Mouse (Mus musculus): ENCODE data around the gene Wdr62. TPM values are rescaled to one million over a fixed set of nuclear protein-coding genes. Genes with fewer than 3 reads are reported as not detected.

The Wdr62 gene
- polyA plus RNA-seq, 1 experiment from 2014 or later = 9.7 TPM

DNA sequence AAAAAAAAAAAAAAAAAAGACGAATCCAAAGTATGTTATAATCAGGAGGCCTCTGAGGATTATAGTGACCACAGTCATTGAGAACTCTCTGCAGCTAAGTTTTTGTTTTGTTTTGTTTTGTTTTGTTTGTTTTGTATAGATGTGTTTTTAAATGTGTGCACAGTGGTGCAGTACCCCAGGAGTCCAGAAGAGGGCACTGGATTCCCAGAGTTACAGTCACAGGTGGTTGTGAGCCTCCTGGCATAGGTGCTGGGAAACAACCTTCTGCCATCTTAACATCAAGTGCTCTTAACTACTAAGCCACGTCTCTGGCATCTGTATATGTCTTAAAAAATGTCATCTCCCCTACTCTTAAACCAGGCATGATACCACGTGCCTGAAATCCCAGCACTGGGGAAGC is 20.7 kb upstream of the Wdr62 start:
- H3K27me3 ChIP-seq = no peaks in the 10 kb centered on the region
- H3K27ac ChIP-seq = no peak overlapping the region
- no peaks in the 10 kb centered on the region for H3K4me1 ChIP-seq (replicated peaks)
- H3K4me3 ChIP-seq (replicated peaks) = no peak overlapping the region
- no peaks in the 10 kb centered on the region for H3K9me3 ChIP-seq
- H3K36me3 ChIP-seq = peaks cover 89% of the 10 kb centered on the region
- no peak for ATAC-seq (ENCODE audit: insufficient number of reproducible peaks, insufficient read depth, low FRiP score, low TSS enrichment, low read depth)
- 47% methylated on average over 3 of the region's 3 CpGs for WGBS
- no peak overlapping the region for H3K9ac ChIP-seq (replicated peaks)
- no peak overlapping the region for H3K4me2 ChIP-seq

GRCm38 (mm10) chr7:30297266-30297665 is 17.0 kb upstream of the Wdr62 start:
- H3K27me3 ChIP-seq = no peaks in the 10 kb centered on the region
- no peak overlapping the region for H3K4me2 ChIP-seq
- H3K27ac ChIP-seq = no peak overlapping the region
- H3K9ac ChIP-seq (replicated peaks) = no peak overlapping the region
- no peak overlapping the region for H3K4me3 ChIP-seq (replicated peaks)
- H3K9me3 ChIP-seq = no peaks in the 10 kb centered on the region
- peaks cover 7% of the 10 kb centered on the region for H3K4me1 ChIP-seq (replicated peaks)
- WGBS = 82% methylated on average over 16 of the region's 16 CpGs
- no peak for ATAC-seq (ENCODE audit: insufficient number of reproducible peaks, insufficient read depth, low FRiP score, low TSS enrichment, low read depth)
- H3K36me3 ChIP-seq = peaks cover 92% of the 10 kb centered on the region

- Histone ChIP-seq H3K4me2 (no peak overlapping the region), H3K27me3 (no peaks in the 10 kb centered on the region), H3K9ac (replicated peaks) (no peak overlapping the region), H3K9me3 (no peaks in the 10 kb centered on the region), H3K4me3 (replicated peaks) (no peak overlapping the region), H3K4me1 (replicated peaks) (peaks cover 10% of the 10 kb centered on the region), H3K36me3 (peaks cover 88% of the 10 kb centered on the region), H3K27ac (no peak overlapping the region)
- ATAC-seq (ENCODE audit: insufficient number of reproducible peaks, insufficient read depth, low FRiP score, low TSS enrichment, low read depth) = no peak
- WGBS = 92% methylated on average over 15 of the region's 15 CpGs
Observed at GRCm38 (mm10) chr7:30296816-30297215, 16.6 kb upstream of the Wdr62 start.

GRCm38 (mm10) chr7:30295103-30295502 is 14.9 kb upstream of the Wdr62 start:
- Histone ChIP-seq H3K4me1 (replicated peaks) (peaks cover 15% of the 10 kb centered on the region), H3K4me2 (no peak overlapping the region), H3K9me3 (no peaks in the 10 kb centered on the region), H3K27ac (no peak overlapping the region), H3K9ac (replicated peaks) (no peak overlapping the region), H3K36me3 (peaks cover 73% of the 10 kb centered on the region), H3K4me3 (replicated peaks) (no peak overlapping the region), H3K27me3 (no peaks in the 10 kb centered on the region)
- no peak for ATAC-seq (ENCODE audit: insufficient number of reproducible peaks, insufficient read depth, low FRiP score, low TSS enrichment, low read depth)
- 74% methylated on average over 10 of the region's 10 CpGs for WGBS

DNA sequence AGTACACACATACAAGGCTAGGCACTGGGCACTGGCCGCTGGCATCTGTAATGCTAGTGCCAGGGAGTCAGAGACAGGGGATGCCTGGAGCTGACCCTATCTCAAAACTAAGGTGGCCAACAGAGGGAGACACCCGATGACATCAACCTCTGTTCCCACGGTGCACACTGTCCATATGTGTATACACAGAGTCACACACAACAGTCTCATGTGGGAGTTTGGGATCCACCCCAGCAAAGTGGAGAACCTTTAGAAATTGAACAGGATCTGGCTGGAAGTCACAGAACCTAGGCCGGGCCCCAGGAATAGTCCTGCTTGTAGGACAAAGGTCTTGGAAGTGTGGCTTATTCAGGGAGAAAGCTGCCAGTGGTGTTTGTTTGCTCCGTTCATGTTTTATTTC is 14.1 kb upstream of the Wdr62 start:
- WGBS = 93% methylated on average over 5 of the region's 5 CpGs
- Histone ChIP-seq H3K27me3 (no peaks in the 10 kb centered on the region), H3K27ac (no peak overlapping the region), H3K4me3 (replicated peaks) (no peak overlapping the region), H3K4me2 (no peak overlapping the region), H3K9ac (replicated peaks) (no peak overlapping the region), H3K9me3 (no peaks in the 10 kb centered on the region), H3K36me3 (peaks cover 65% of the 10 kb centered on the region), H3K4me1 (replicated peaks) (peaks cover 22% of the 10 kb centered on the region)
- no peak for ATAC-seq (ENCODE audit: insufficient number of reproducible peaks, insufficient read depth, low FRiP score, low TSS enrichment, low read depth)

- 88% methylated on average over 13 of the region's 13 CpGs for WGBS
- no peak overlapping the region for H3K9ac ChIP-seq (replicated peaks)
- no peaks in the 10 kb centered on the region for H3K27me3 ChIP-seq
- H3K9me3 ChIP-seq = no peaks in the 10 kb centered on the region
- no peak overlapping the region for H3K4me3 ChIP-seq (replicated peaks)
- H3K4me2 ChIP-seq = no peak overlapping the region
- no peak overlapping the region for H3K27ac ChIP-seq
- peaks cover 26% of the 10 kb centered on the region for H3K4me1 ChIP-seq (replicated peaks)
- H3K36me3 ChIP-seq = peaks cover 60% of the 10 kb centered on the region
- ATAC-seq (ENCODE audit: insufficient number of reproducible peaks, insufficient read depth, low FRiP score, low TSS enrichment, low read depth) = no peak
Observed at GRCm38 (mm10) chr7:30293795-30294194, 13.6 kb upstream of the Wdr62 start.

DNA sequence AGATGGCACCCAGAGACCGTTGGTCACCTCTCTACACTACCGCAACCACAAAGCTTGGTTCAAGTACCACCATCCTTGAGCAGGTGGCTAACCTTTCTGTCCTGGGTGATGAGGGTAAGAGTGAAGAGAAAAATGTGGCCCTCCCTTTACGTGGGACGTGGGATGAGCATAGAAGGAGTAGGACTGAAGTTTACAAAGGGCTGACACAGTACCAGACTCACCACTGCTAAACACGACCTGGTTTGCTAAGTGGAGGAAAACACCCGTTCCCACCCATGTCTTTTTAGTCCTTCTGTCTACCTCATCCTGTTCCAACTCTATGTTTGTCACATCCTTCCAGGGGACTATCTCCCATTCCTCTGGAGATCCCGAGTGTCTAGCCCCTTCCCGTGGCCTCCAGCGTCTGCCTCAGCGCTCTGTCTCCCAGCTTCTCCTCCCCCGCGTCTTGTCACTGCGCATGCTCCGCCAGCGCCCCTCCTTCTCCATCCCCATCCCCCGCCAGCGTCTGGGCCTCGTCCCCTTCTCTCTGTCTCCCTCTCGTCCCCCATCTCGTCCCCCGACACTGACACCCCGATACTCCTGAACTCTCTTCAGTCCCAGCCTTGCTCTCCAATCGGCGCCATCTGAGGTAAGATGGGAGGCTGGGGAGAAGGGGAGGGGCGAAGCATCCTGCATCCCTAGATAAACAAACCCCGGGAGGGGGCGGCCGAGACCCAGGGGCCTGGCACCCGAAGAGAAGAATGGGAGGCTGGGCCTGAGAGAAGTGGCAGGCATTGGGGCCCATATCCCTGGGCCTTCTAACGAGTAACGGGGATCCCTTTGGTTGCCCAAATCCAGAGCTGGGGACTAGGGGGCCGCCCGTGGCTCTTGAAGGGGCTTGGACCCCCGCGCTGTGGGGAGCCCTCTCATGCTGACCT is 11.3 kb upstream of the Wdr62 start, which contains the start of gene Clip3:
TSS of gene Clip3 (plus strand) at position 514 of the 917 bp plus-strand sequence.
- Histone ChIP-seq H3K36me3 (peaks cover 37% of the 10 kb centered on the region), H3K4me3 (replicated peaks) (peak within 1 kb of the TSS; percentile 87), H3K27ac (peak within 1 kb of the TSS; percentile 57), H3K27me3 (no peaks in the 10 kb centered on the region; the same call in 1 of the 2 replicates), H3K9me3 (no peaks in the 10 kb centered on the region), H3K9ac (replicated peaks) (peak within 1 kb of the TSS; percentile 87), H3K4me2 (peak within 1 kb of the TSS; percentile 94), H3K4me1 (replicated peaks) (peaks cover 26% of the 10 kb centered on the region)
- WGBS = 6% methylated on average over 35 of the region's 35 CpGs
- ATAC-seq (ENCODE audit: insufficient number of reproducible peaks, insufficient read depth, low FRiP score, low TSS enrichment, low read depth) = peak; percentile 69; the same call in 1 of the 2 replicates

DNA sequence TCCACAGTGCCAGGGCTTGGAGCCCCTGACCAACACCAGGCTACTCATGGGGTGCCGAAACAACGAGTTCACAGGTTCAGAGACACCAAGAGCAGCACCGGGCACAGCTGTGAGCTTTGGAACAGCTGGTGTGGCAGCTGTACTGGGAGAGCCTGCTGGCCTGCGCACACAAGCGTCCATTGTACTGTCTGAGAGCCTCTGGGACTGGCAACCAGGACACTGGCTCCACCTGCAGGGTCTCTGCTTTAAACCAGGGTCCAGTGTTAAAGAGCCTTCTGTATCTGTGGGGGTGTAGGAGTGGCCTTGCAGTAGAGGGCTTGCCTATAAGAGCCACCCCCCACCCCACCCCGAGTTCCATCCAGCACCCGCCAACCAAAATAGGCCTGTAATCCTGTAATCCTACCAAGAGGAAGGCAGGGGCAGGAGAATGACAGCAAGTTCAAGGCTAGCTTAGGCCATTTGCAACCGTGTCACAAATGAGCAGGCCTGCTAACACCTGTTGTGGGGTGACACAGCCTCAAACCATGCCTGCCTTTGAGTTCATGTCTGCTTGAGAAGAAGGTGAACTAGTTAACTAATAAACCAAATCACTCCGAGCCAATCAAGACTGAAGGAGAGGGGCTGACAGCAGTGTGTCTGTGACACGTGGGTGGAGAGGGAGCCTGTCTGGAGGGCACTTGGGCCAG is 9.6 kb upstream of the Wdr62 start:
- H3K9ac ChIP-seq (replicated peaks) = peak overlapping the region; percentile 44
- peaks cover 2% of the 10 kb centered on the region; the same call in 1 of the 2 replicates for H3K27me3 ChIP-seq
- no peak overlapping the region for H3K4me2 ChIP-seq
- 51% methylated on average over 10 of the region's 10 CpGs for WGBS
- peaks cover 26% of the 10 kb centered on the region for H3K4me1 ChIP-seq (replicated peaks)
- H3K36me3 ChIP-seq = peaks cover 21% of the 10 kb centered on the region
- 0 out of 2 replicates have a peak overlapping the region, but pooled peaks have one; percentile 29 for H3K27ac ChIP-seq
- no peak overlapping the region for H3K4me3 ChIP-seq (replicated peaks)
- H3K9me3 ChIP-seq = no peaks in the 10 kb centered on the region
- peak; percentile 52 for ATAC-seq (ENCODE audit: insufficient number of reproducible peaks, insufficient read depth, low FRiP score, low TSS enrichment, low read depth)

DNA sequence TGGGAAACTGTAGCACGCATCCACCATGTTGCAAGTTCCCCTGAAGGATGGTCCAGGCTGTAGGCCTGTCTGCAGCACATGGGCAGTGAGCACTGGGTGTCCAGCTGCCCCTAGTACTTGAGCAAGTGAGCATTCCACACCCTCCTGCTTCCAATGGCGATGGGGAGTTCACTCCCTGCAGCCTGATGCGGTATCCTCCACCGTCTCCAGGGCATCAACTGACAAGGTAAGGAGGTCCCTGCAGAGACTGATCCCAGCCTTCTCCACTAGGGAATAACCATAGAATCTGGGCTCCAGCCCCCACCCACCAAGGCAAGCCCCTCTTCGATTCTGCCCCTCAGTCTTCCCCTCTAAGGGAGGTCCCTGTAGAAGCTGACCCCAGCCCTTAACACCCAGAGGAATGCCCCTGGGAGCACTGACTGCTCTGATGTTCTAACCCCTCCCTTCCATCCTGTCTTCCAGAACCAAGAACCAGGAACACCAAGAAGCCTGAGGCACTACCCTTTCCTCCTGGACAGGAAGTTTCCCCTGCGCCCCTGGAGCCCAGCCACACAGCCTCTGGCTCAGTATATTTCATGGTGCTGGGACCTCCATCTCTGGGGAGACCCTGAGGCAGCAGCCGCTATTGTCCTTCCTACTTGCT is 9.0 kb upstream of the Wdr62 start:
- peaks cover 14% of the 10 kb centered on the region for H3K36me3 ChIP-seq
- 0 out of 2 replicates have a peak overlapping the region, but pooled peaks have one; percentile 29 for H3K27ac ChIP-seq
- no peak; the same call in 1 of the 2 replicates for ATAC-seq (ENCODE audit: insufficient number of reproducible peaks, insufficient read depth, low FRiP score, low TSS enrichment, low read depth)
- H3K9ac ChIP-seq (replicated peaks) = peak overlapping the region; percentile 44
- H3K9me3 ChIP-seq = no peaks in the 10 kb centered on the region
- peaks cover 2% of the 10 kb centered on the region; the same call in 1 of the 2 replicates for H3K27me3 ChIP-seq
- peaks cover 26% of the 10 kb centered on the region for H3K4me1 ChIP-seq (replicated peaks)
- H3K4me2 ChIP-seq = no peak overlapping the region
- H3K4me3 ChIP-seq (replicated peaks) = no peak overlapping the region
- WGBS = 74% methylated on average over 7 of the region's 7 CpGs

DNA sequence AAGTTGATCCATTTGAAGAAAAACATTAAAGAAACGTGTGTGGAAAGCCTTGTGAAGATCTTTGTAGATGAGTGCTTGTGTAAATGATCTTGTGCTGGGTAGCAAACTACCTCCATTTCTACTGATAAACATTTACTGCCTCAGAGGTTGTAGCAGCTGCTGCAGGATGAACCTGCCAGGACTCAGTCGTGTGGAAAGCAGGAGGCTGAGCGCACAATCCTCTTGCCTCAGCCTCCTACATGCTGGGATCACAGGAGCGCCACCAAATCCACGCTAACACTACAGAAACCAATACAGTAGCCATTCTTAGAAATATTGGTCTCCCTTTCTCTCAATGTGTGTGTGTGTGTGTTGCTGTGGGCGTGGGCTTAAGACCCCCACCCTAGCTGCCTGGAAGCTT is 7.8 kb upstream of the Wdr62 start:
- peaks cover 5% of the 10 kb centered on the region; the same call in 1 of the 2 replicates for H3K36me3 ChIP-seq
- H3K27ac ChIP-seq = no peak overlapping the region
- H3K9me3 ChIP-seq = no peaks in the 10 kb centered on the region
- peaks cover 26% of the 10 kb centered on the region for H3K4me1 ChIP-seq (replicated peaks)
- peaks cover 2% of the 10 kb centered on the region; the same call in 1 of the 2 replicates for H3K27me3 ChIP-seq
- 75% methylated on average over 6 of the region's 6 CpGs for WGBS
- no peak for ATAC-seq (ENCODE audit: insufficient number of reproducible peaks, insufficient read depth, low FRiP score, low TSS enrichment, low read depth)
- H3K4me2 ChIP-seq = no peak overlapping the region
- no peak overlapping the region for H3K9ac ChIP-seq (replicated peaks)
- H3K4me3 ChIP-seq (replicated peaks) = no peak overlapping the region

All from limb, embryonic 12.5 days (tissue).